Mouse (Mus musculus) liver, postnatal 0 days (tissue): Measurements from ENCODE around the gene Slc28a1.

Source experiments
- CTCF ChIP-seq: sonication (generic); IDR thresholded peaks from 2 replicates; pipeline ENCODE4 v1.5.1; 2016; ENCODE audit warnings: antibody characterized with exemption, low read depth
- EP300 ChIP-seq: IDR thresholded peaks from 2 replicates; pipeline ENCODE4 v1.6.1; 2016; ENCODE audit warnings: antibody characterized with exemption, low read depth, mild to moderate bottlenecking

DNA sequence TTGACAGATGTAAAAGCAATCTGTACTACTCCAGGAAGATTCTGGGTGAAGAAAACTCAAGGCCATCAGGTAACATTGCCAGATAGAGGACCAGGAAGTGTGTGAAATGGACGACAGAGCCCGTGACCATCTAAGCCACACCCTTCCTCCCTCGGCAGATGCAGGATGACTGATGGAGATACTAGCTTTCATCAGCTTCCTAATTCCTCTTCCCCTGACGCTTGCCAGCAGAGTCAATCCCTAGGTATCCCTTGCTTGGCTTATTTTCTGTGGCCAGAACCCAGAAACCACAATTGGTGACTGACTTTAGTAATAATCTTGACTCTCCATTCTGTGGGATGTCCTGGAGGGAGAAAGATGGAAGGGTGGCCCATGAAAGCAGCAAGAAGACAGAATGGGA is 80.9 kb downstream of the Slc28a1 start:
- TF ChIP-seq CTCF (no peak), EP300 (no peak)
